Mouse (Mus musculus): ENCODE measurements around the gene Wnt9a. TPM values are rescaled to one million over a fixed set of nuclear protein-coding genes. Genes with fewer than 3 reads are reported as not detected.

Wnt9a gene
- polyA plus RNA-seq, 1 experiment from 2014 or later, result 1.6 TPM

DNA sequence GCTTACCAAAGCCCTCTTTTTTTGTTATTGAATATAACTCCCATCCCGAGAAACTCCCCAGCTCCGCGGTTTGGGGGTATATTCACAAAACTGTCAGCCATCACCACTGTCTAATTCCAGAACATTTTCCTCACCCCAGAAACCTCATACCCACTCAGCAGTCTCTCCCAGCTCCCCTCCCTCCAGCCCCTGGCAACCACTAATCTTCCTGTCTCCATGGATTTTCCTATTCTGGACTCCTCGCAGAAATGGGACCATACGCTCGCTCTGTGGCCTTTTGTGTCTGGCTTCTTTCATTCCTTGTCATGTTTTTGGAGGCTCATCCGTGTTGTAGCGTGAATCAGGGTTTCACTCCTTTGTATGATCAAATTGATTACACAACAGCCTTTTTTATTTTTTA lies 3.2 kb downstream of the Wnt9a start:
- Histone ChIP-seq H3K4me2 (replicated peaks; ENCODE audit: low read depth, low read length) (no peak overlapping the region), H3K27ac (ENCODE audit: low read length) (no peak overlapping the region), H3K36me3 (ENCODE audit: insufficient read depth, low read length) (no peaks in the 10 kb centered on the region), H3K4me1 (ENCODE audit: insufficient read depth, low read length) (peaks cover 56% of the 10 kb centered on the region), H3K9ac (replicated peaks; ENCODE audit: low read length) (no peak overlapping the region), H3K9me3 (ENCODE audit: low read length) (no peaks in the 10 kb centered on the region), H3K27me3 (ENCODE audit: insufficient read depth, low read length) (peaks cover 37% of the 10 kb centered on the region), H3K4me3 (ENCODE audit: low read length) (no peak overlapping the region)
- ATAC-seq (ENCODE audit: low FRiP score, low TSS enrichment), result no peak
- WGBS, result 76% methylated on average over 8 of the region's 8 CpGs

GRCm38 (mm10) chr11:59312060-59312459 lies 5.3 kb downstream of the Wnt9a start:
- Histone ChIP-seq H3K4me2 (replicated peaks; ENCODE audit: low read depth, low read length) (no peak overlapping the region), H3K36me3 (ENCODE audit: insufficient read depth, low read length) (no peaks in the 10 kb centered on the region), H3K4me1 (ENCODE audit: insufficient read depth, low read length) (peaks cover 45% of the 10 kb centered on the region), H3K9me3 (ENCODE audit: low read length) (no peaks in the 10 kb centered on the region), H3K9ac (replicated peaks; ENCODE audit: low read length) (no peak overlapping the region), H3K4me3 (ENCODE audit: low read length) (no peak overlapping the region), H3K27me3 (ENCODE audit: insufficient read depth, low read length) (peaks cover 17% of the 10 kb centered on the region), H3K27ac (ENCODE audit: low read length) (no peak overlapping the region)
- WGBS, result 59% methylated on average over 6 of the region's 6 CpGs
- no peak for ATAC-seq (ENCODE audit: low FRiP score, low TSS enrichment)

GRCm38 (mm10) chr11:59312501-59312900 lies 5.8 kb downstream of the Wnt9a start:
- H3K9ac ChIP-seq (replicated peaks; ENCODE audit: low read length), result no peak overlapping the region
- H3K9me3 ChIP-seq (ENCODE audit: low read length), result no peaks in the 10 kb centered on the region
- no peak overlapping the region for H3K27ac ChIP-seq (ENCODE audit: low read length)
- H3K36me3 ChIP-seq (ENCODE audit: insufficient read depth, low read length), result no peaks in the 10 kb centered on the region
- H3K4me1 ChIP-seq (ENCODE audit: insufficient read depth, low read length), result peaks cover 40% of the 10 kb centered on the region
- H3K27me3 ChIP-seq (ENCODE audit: insufficient read depth, low read length), result peaks cover 12% of the 10 kb centered on the region
- 41% methylated on average over 8 of the region's 8 CpGs for WGBS
- H3K4me3 ChIP-seq (ENCODE audit: low read length), result no peak overlapping the region
- no peak for ATAC-seq (ENCODE audit: low FRiP score, low TSS enrichment)
- no peak overlapping the region for H3K4me2 ChIP-seq (replicated peaks; ENCODE audit: low read depth, low read length)

DNA sequence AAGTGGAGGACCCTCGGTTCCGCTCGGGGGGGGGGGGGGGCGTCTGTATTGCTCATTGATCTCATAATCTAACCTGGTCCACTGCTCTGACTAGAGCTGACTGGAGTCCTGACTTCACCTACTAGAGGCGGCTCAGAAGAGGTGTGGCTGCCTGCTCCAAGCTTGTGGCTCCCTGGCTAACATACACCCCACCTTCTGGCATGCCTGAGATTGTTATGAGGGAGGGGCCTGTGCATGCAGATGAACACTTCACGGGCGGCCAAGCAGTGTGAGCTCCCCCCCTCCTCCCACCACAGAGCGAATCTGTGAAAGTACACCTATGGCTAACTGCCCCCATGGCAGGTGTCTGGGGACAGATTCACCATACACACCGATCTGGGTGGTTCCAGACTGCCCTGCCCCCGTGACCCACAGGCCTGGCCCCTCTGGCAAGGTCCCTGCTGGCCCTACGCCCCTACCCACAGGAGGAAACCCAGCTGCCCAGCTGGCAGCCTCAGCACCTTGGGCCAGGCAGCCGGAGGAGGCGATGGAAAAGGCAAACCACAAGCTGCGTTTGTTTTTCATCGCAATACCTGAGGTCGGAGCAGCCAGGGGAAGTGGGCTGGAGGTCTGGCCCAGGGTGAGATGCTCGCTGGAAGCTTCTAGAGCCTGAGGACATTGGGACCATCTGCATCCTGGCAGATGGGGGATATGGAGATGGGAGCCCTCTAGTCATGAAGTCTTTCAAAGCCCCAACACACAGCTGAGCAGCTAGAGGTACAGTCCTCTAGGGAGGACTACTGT lies 6.5 kb downstream of the Wnt9a start:
- no peak for ATAC-seq (ENCODE audit: low FRiP score, low TSS enrichment)
- Histone ChIP-seq H3K27me3 (ENCODE audit: insufficient read depth, low read length) (peaks cover 7% of the 10 kb centered on the region), H3K36me3 (ENCODE audit: insufficient read depth, low read length) (no peaks in the 10 kb centered on the region), H3K4me3 (ENCODE audit: low read length) (no peak overlapping the region), H3K9ac (replicated peaks; ENCODE audit: low read length) (no peak overlapping the region), H3K9me3 (ENCODE audit: low read length) (no peaks in the 10 kb centered on the region), H3K4me2 (replicated peaks; ENCODE audit: low read depth, low read length) (no peak overlapping the region), H3K4me1 (ENCODE audit: insufficient read depth, low read length) (peaks cover 33% of the 10 kb centered on the region), H3K27ac (ENCODE audit: low read length) (no peak overlapping the region)
- WGBS, result 43% methylated on average over 16 of the region's 17 CpGs

GRCm38 (mm10) chr11:59313944-59314343 lies 7.2 kb downstream of the Wnt9a start:
- H3K9me3 ChIP-seq (ENCODE audit: low read length), result no peaks in the 10 kb centered on the region
- H3K27ac ChIP-seq (ENCODE audit: low read length), result no peak overlapping the region
- WGBS, result 45% methylated on average over 11 of the region's 11 CpGs
- H3K4me2 ChIP-seq (replicated peaks; ENCODE audit: low read depth, low read length), result no peak overlapping the region
- peaks cover 27% of the 10 kb centered on the region for H3K4me1 ChIP-seq (ENCODE audit: insufficient read depth, low read length)
- ATAC-seq (ENCODE audit: low FRiP score, low TSS enrichment), result no peak
- H3K36me3 ChIP-seq (ENCODE audit: insufficient read depth, low read length), result no peaks in the 10 kb centered on the region
- H3K27me3 ChIP-seq (ENCODE audit: insufficient read depth, low read length), result peaks cover 5% of the 10 kb centered on the region; the same call in 1 of the 2 replicates
- no peak overlapping the region for H3K4me3 ChIP-seq (ENCODE audit: low read length)
- no peak overlapping the region for H3K9ac ChIP-seq (replicated peaks; ENCODE audit: low read length)

DNA sequence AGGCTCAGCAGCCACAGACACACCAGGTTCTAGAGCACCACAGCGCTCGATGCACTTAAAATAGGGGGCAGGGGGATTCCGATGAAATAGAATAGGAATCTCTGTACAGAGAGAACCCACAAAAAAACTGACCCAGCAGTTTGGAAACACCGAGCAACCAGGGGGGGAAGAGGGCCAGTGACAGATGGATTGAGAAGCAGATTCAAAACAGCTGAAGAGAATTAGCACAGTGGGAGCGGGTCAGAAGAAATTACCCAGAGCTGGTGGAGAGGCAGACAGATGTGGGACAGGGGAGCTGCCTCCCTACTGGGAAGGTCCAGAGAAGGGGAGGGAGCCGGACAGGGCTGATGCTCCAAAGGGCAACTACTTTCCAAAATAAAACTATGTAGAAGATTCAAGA lies 9.8 kb downstream of the Wnt9a start:
- Histone ChIP-seq H3K9me3 (ENCODE audit: low read length) (no peaks in the 10 kb centered on the region), H3K4me2 (replicated peaks; ENCODE audit: low read depth, low read length) (no peak overlapping the region), H3K27ac (ENCODE audit: low read length) (no peak overlapping the region), H3K27me3 (ENCODE audit: insufficient read depth, low read length) (no peaks in the 10 kb centered on the region), H3K4me1 (ENCODE audit: insufficient read depth, low read length) (peaks cover 18% of the 10 kb centered on the region), H3K9ac (replicated peaks; ENCODE audit: low read length) (no peak overlapping the region), H3K36me3 (ENCODE audit: insufficient read depth, low read length) (no peaks in the 10 kb centered on the region), H3K4me3 (ENCODE audit: low read length) (no peak overlapping the region)
- 68% methylated on average over 6 of the region's 6 CpGs for WGBS
- ATAC-seq (ENCODE audit: low FRiP score, low TSS enrichment), result no peak

GRCm38 (mm10) chr11:59322988-59323387 lies 16.3 kb downstream of the Wnt9a start:
- WGBS, result 95% methylated on average over 3 of the region's 3 CpGs
- H3K9ac ChIP-seq (replicated peaks; ENCODE audit: low read length), result no peak overlapping the region
- H3K4me1 ChIP-seq (ENCODE audit: insufficient read depth, low read length), result peaks cover 5% of the 10 kb centered on the region; the same call in 1 of the 2 replicates
- no peaks in the 10 kb centered on the region for H3K36me3 ChIP-seq (ENCODE audit: insufficient read depth, low read length)
- no peak overlapping the region for H3K27ac ChIP-seq (ENCODE audit: low read length)
- ATAC-seq (ENCODE audit: low FRiP score, low TSS enrichment), result no peak
- H3K27me3 ChIP-seq (ENCODE audit: insufficient read depth, low read length), result no peaks in the 10 kb centered on the region
- H3K4me3 ChIP-seq (ENCODE audit: low read length), result no peak overlapping the region
- no peak overlapping the region for H3K4me2 ChIP-seq (replicated peaks; ENCODE audit: low read depth, low read length)
- H3K9me3 ChIP-seq (ENCODE audit: low read length), result no peaks in the 10 kb centered on the region

- Histone ChIP-seq H3K9ac (replicated peaks; ENCODE audit: low read length) (no peak overlapping the region), H3K4me3 (ENCODE audit: low read length) (no peak overlapping the region), H3K4me1 (ENCODE audit: insufficient read depth, low read length) (peaks cover 16% of the 10 kb centered on the region), H3K9me3 (ENCODE audit: low read length) (no peaks in the 10 kb centered on the region), H3K36me3 (ENCODE audit: insufficient read depth, low read length) (no peaks in the 10 kb centered on the region), H3K27ac (ENCODE audit: low read length) (no peak overlapping the region), H3K4me2 (replicated peaks; ENCODE audit: low read depth, low read length) (no peak overlapping the region), H3K27me3 (ENCODE audit: insufficient read depth, low read length) (no peaks in the 10 kb centered on the region)
- ATAC-seq (ENCODE audit: low FRiP score, low TSS enrichment), result no peak
- 53% methylated on average over 5 of the region's 5 CpGs for WGBS
Observed at GRCm38 (mm10) chr11:59324777-59325176, 18.0 kb downstream of the Wnt9a start.

DNA sequence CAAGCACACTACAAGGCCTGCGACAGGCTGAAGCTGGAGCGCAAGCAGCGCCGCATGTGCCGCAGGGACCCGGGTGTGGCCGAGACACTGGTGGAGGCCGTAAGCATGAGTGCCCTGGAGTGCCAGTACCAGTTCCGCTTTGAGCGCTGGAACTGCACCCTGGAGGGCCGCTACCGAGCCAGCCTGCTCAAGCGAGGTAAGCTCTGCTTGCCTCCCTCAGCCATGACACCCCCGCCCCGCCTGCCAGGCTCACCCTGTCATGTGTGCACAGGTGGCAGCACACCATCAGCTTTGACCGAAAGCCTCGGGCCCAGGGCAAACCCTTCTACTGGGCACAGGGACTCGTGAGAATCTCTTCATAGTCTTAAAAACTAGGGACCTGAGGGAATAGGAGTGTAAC lies 20.9 kb downstream of the Wnt9a start:
- no peak; the same call in 1 of the 2 replicates for ATAC-seq (ENCODE audit: low FRiP score, low TSS enrichment)

DNA sequence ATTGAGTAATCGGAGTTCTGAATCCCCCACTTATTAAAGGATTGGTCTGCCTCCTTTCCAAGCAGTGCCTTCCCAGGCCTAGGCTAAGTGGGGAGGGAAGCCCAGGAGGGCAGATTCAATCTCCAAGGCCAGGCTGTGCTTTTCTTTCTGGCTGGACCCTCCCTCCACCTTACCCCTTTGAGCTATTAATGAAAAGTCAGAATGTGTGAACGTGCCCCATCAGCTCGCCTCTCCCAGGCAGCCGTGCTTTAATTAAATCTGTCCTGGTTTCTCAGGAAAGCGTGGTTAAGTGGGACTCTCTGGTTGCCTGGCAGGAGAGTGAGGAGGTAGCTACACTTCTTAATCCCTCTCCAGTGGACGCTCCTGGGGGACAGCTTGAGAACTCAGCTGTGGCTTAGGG lies 22.9 kb downstream of the Wnt9a start:
- H3K4me2 ChIP-seq (replicated peaks; ENCODE audit: low read depth, low read length), result no peak overlapping the region
- 24% methylated on average over 6 of the region's 6 CpGs for WGBS
- H3K27me3 ChIP-seq (ENCODE audit: insufficient read depth, low read length), result no peaks in the 10 kb centered on the region
- H3K4me1 ChIP-seq (ENCODE audit: insufficient read depth, low read length), result peaks cover 29% of the 10 kb centered on the region
- H3K9ac ChIP-seq (replicated peaks; ENCODE audit: low read length), result peak overlapping the region; percentile 34; the same call in 1 of the 2 replicates
- no peak overlapping the region for H3K4me3 ChIP-seq (ENCODE audit: low read length)
- no peaks in the 10 kb centered on the region for H3K36me3 ChIP-seq (ENCODE audit: insufficient read depth, low read length)
- H3K9me3 ChIP-seq (ENCODE audit: low read length), result no peaks in the 10 kb centered on the region
- peak overlapping the region; percentile 65; the same call in 1 of the 2 replicates for H3K27ac ChIP-seq (ENCODE audit: low read length)
- ATAC-seq (ENCODE audit: low FRiP score, low TSS enrichment), result peak; percentile 21; the same call in 1 of the 2 replicates

More for the DNA sequence above, 20.9 kb downstream of the Wnt9a start:
- H3K36me3 ChIP-seq (ENCODE audit: insufficient read depth, low read length), result no peaks in the 10 kb centered on the region
- H3K27ac ChIP-seq (ENCODE audit: low read length), result no peak overlapping the region
- H3K4me1 ChIP-seq (ENCODE audit: insufficient read depth, low read length), result peaks cover 22% of the 10 kb centered on the region
- no peaks in the 10 kb centered on the region for H3K27me3 ChIP-seq (ENCODE audit: insufficient read depth, low read length)
- 79% methylated on average over 18 of the region's 18 CpGs for WGBS
- no peak overlapping the region for H3K4me3 ChIP-seq (ENCODE audit: low read length)
- H3K9me3 ChIP-seq (ENCODE audit: low read length), result no peaks in the 10 kb centered on the region
- H3K4me2 ChIP-seq (replicated peaks; ENCODE audit: low read depth, low read length), result no peak overlapping the region
- no peak overlapping the region for H3K9ac ChIP-seq (replicated peaks; ENCODE audit: low read length)

Data from kidney, embryonic 16.5 days (tissue).